Mouse (Mus musculus): ENCODE results near the gene Cfap97d1. TPM values are rescaled to one million over a fixed set of nuclear protein-coding genes. Genes with fewer than 3 reads are reported as not detected.

The Cfap97d1 gene
- total RNA-seq, 2 experiments from 2014 or later, result not detected

DNA sequence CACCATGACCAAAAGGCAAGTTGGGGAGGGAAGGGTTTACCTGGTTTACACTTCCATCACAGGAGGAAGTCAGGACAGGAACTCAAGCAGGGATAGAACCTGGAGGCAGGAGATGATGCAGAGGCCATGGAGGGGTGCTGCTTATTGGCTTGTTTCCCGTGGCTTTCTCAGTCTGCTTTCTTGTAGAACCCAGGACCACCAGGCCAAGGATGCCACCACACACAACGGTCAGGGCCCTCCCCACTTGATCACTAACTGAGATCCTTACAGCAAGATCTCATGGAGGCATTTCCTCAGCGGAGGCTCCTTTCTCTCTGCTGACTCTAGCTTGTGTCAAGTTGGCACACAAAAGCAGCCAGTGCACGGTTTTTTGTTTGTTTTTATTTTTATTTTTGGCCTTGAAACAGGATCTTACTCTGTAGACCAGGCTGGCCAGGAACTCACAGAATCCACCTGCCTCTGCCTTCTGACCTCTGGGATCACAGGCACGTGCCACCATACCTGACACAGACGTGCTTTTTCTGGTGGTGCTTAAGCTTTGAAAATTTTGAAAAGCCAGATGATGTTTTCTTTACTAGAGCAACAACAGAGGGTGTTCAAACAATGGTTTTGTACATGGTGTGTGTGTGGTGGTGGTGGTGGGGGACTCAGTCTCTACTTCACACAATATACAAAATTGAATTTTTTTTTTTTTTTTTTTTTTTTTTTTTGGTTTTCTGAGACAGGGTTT is 44.2 kb downstream of the Cfap97d1 start, which contains the start of gene Mpp3:
TSS of gene Mpp3 (minus strand) at position 375 of the 730 bp plus-strand sequence.
- no peak for DNase-seq
- intact Hi-C loops (cut with DNase I; ENCODE audit: low total_unique reads), result no loop called here

DNA sequence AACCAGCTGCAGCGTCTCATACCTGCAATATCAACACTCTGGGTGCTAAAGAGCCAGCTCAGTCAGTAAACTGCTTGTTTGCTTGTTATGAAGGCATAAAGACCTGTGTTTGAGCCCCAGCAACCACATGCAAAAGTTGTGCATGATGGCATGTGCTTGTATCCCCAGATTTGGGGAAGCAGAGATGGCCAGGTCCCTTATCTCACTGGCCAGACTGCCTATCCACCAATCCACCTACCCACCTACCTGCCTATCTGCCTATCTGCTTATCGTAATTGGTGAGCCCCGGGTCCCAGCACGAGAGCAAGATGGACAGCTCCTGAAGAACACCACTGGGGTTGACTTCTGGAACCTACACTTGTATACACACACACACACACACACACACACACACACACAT is 45.2 kb downstream of the Cfap97d1 start:
- no peak for DNase-seq
- intact Hi-C loops (cut with DNase I; ENCODE audit: low total_unique reads), result no loop called here

DNA sequence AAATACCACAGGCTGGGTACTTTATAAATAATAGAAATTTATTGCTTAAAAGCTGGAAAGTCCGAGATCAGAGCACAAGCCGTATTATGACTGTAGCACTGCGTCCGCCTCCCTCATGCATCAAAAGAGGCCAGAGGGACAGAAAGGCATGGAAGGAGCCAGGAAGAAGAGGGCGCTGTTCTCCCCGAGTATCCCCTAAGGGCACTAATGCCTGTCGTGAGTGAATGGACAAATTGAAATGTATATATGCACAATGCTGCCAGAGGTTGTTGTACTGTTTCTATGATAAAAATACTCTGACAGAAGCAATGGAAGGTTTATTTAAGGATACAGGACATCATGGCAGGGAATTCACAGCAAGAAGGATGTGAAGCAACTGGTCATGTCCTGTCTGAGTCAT is 45.9 kb downstream of the Cfap97d1 start:
- DNase-seq, result no peak
- intact Hi-C loops (cut with DNase I; ENCODE audit: low total_unique reads), result no loop called here

DNA sequence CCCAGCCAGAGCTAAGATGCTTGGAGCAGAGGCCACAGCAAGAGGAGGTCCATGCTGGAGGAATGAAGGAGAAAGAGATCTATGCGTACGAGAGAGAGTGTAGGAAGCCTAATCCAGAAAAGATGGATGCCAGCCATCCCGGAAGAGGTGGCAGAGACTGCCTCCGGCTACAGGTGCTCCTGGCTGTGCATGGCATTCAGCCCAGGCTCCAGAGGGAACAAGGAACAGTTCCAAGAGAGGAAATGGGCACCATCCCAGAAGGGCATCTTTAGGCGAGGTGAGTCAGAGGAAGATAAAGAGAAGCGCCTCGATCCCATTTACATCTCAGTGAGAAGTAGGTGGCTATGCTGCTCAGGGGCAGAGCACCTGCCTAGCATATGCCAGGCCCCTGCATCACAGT is 47.1 kb downstream of the Cfap97d1 start:
- intact Hi-C loops (cut with DNase I; ENCODE audit: low total_unique reads), result no loop called here
- DNase-seq, result no peak

DNA sequence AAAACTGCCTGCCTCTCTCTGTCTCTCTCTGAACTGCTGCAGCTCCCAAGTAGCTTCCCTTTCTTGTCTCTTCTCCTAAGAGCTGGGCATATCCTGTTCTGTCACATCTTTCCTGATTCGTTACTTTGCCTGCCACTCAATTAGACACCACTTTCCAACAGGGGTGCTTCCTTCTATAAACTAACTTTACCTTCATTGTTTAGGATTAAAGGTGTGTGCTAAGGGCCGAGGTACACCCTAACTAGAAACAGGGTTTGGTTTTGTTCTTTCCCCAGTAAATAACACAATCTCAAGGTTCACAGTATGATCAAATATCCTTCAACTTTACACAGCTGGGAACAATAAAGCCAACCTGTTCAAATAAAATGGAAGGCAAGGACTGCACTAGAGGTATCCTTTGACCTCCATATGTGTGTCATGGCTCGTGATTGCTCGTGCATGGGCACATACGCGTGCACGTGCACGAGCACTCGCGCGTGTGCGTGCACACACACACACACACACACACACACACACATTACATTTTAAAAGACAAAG is 49.0 kb downstream of the Cfap97d1 start:
- intact Hi-C loops (cut with DNase I; ENCODE audit: low total_unique reads), result no loop called here
- DNase-seq, result no peak

DNA sequence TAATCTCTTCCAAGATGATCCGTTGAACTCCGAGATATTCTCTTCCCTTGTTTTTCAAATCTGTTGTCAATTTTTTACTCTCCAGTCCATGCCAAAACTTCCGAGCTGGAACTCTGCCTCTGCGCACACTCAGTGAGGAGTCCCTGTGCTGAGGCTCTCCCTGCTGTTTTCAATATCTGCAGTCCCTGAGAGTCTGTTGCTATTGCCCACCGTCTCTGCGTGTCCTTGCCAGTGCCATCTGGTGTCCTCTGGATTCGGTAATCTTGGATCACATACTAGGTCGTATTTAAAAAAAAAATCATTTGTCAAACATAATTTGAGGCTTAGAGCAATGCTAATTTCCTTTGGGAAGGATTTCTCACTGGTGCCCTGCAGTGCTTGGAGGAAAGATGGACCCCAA is 50.8 kb downstream of the Cfap97d1 start:
- no peak for DNase-seq
- intact Hi-C loops (cut with DNase I; ENCODE audit: low total_unique reads), result loop anchor here (5.0 kb wide), 1 partner anchor 48 kb away; the partner anchor contains the start of gene Dusp3

DNA sequence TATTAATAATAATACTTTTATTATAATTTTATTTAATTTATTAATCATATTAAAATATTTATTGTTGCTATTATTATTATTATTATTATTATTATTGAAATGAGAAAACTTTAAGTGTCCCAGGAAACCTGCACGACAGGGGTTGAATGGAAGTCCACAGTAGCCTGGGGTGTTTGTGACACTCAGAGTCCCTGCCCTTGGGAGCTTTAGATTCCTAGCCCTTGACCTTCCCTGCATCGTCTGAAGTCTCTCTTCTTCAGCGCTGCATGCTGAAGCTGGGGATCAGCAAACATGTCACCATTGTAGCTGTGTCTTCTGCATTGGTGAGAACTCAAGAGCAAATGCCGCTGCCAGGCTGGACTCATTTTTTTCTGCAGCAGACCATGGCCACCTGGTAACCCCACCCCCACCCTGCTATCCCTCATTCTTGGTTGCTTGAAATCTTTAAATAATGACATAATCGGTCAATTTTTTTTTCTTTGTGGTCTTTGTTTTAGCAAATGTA is 51.4 kb downstream of the Cfap97d1 start:
- intact Hi-C loops (cut with DNase I; ENCODE audit: low total_unique reads), result loop anchor here (5.0 kb wide), 1 partner anchor 48 kb away; the partner anchor contains the start of gene Dusp3
- DNase-seq, result no peak

DNA sequence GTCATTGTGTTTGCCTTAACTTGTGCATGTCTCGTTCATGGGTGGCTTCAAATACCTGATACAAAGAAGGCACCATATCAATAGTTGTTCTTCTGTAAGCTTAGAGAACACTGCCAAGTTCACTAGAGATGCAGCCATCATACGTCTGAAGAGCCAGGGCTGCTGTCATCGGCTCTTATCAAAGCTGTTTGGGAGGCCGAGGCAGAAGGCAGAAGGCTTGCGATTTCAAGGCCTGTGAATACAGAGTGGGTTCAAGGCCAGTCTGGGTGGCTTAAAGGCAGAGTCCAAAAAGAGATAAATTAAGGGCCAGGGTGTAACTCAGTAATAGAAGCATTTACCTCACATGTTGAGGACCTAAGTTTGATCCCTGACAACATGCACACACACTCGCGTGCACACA is 52.3 kb downstream of the Cfap97d1 start:
- DNase-seq, result no peak
- intact Hi-C loops (cut with DNase I; ENCODE audit: low total_unique reads), result loop anchor here (5.0 kb wide), 1 partner anchor 49 kb away; the partner anchor contains the start of gene Dusp3

DNA sequence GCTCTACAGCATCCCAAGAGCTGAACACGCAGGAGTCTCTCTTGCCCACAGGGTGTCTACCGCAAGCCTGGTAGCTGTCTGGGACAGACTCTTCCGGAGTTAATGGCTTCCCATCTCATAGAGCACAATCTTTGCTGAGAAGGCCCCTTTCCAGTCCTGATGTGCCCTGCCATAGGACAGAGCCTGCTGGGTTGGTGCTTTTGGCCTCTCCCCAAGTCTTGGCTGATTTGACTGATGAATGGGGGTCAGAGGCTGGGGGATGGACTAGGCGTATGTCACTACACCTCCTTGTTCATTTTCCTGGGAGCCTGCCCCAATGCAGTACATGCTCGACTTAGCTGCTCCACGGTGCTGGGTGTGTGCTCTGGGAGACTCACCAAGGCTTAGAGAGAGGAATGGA is 53.7 kb downstream of the Cfap97d1 start:
- DNase-seq, result no peak
- intact Hi-C loops (cut with DNase I; ENCODE audit: low total_unique reads), result loop anchor here (5.0 kb wide), 1 partner anchor 50 kb away; the partner anchor contains the start of gene Dusp3

DNA sequence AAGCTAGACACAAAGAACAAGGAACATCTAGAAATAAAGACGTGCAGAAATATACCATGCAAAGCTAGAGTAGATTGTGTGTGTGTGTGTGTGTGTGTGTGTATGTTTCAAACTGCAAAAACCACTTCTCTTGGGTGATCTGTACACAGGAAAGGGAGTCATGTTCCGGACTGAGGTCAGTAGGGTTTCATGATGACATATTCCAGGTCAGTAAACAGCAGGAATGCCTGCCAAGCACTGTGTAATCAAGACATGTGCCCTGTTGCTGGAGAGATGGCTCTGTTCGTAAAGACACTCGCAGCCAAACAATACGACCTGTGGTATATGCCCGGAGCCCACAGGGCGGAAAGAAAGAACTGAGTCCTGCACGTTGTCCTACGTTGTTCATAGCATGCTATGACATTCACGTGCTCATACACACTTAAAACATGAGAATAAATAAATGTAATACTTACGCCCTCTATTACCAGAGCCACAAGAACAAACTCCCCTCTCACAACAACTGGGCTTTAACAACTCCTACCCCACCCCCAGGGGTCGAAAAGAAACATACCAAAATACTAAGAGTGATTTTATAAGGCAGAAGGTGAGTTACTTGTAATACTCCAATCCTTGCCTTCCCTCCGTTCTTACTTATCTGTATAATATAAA is 55.5 kb downstream of the Cfap97d1 start:
- intact Hi-C loops (cut with DNase I; ENCODE audit: low total_unique reads), result loop anchor here (5.0 kb wide), 1 partner anchor 52 kb away; the partner anchor contains the start of gene Dusp3
- DNase-seq, result no peak

DNA sequence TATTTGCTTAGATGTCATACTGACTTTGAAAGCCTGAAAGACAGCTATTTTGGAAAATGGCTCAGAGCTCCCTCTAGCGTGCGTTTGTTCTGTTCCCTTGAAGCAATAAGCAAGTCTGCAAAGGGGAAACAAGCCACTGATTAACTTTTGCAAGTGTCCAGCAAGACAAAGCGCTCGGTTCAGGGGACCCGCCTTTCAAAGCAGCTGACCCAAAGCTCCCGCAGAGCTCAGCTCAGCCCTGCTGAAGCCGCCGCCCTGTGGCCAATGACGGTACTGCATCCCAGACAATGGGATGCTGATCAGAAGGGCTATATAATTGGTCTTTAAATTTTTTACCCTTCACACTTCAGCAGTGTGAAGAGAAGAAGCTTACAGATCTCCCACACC is 56.1 kb downstream of the Cfap97d1 start:
- intact Hi-C loops (cut with DNase I; ENCODE audit: low total_unique reads), result no loop called here
- peak; percentile 90 for DNase-seq

DNA sequence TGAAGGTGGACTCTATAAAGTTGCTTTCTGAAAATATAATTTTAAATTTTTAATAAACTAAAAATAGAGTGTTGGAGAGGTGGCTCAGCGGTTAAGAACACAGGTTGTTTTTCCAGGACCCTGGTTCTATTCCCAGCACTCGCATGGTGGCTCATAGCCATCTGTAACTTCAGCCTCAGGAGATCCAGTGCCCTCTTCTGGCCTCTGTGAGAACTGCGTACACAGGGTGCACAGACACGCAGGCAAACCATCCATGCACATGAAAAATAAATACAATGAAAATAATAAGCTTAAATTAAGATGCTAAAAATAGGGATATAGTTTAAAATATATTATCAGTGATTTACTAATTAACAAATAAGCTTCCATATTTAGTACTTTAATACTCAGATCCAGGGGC is 56.6 kb downstream of the Cfap97d1 start:
- DNase-seq, result no peak
- intact Hi-C loops (cut with DNase I; ENCODE audit: low total_unique reads), result no loop called here

DNA sequence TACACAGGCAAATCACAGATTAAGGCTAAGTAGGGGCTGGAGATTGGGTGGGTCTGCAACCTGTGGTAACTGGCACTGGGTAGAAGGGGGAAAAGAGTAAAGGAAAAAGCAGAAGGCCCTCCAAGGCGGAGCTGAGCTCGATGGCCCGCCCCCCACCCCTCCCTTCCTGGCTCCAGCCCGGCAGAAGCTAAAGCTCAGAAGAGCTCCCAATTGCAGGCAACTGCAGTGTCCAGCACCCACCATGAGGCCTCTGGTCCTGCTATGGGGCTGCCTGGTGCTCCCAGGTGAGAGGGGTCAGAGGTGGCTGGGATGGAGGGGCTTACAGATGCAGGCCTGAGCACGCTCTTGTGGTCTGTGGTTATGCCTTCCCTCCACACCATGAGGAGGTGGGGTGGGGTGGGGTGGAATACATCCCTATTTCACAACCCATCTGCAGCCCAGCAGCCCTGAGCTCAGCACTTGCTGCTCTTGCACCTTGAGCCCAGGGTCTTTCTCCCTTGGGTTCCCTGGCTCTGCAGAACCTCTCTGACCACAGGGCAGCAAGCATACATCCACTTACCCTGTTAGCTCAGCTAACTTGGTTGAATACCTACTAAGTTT is 57.4 kb downstream of the Cfap97d1 start, which contains the start of gene Cd300lg:
TSS of gene Cd300lg (plus strand) at position 160 of the 600 bp plus-strand sequence.
- intact Hi-C loops (cut with DNase I; ENCODE audit: low total_unique reads), result no loop called here

More for the DNA sequence above, 57.4 kb downstream of the Cfap97d1 start, which contains the start of gene Cd300lg:
- no peak for DNase-seq

Other genes with a start within 250 kb of the Cfap97d1 start
- 1 to 10 TPM; 4.1 to 4.9 TPM for gene Etv4, start 198.9 kb upstream of the Cfap97d1 start, total RNA-seq (2021)
- gene Meox1, start 89.9 kb upstream of the Cfap97d1 start, total RNA-seq (2021), result 10 to 100 TPM in 1 of 2 experiments, 1 to 10 TPM in 1; 8.6 to 10.8 TPM
- not detected for gene Sost, start 17.3 kb upstream of the Cfap97d1 start, total RNA-seq (2021)
- 100 to 1,000 TPM; 140 to 151 TPM for gene Dusp3, start 2.7 kb downstream of the Cfap97d1 start, total RNA-seq (2021)
- gene Mpp3, start 44.2 kb downstream of the Cfap97d1 start, total RNA-seq (2021), result 10 to 100 TPM; 40.6 to 47.1 TPM
- 10 to 100 TPM; 20.2 to 28.6 TPM for gene Cd300lg, start 57.2 kb downstream of the Cfap97d1 start, total RNA-seq (2021)
- 1 to 10 TPM in 1 of 2 experiments, under 1 TPM in 1; 0.92 to 1.6 TPM for gene Mpp2, start 104.2 kb downstream of the Cfap97d1 start, total RNA-seq (2021)
- not detected for gene Ppy, start 117.0 kb downstream of the Cfap97d1 start, total RNA-seq (2021)
- gene Pyy, start 123.6 kb downstream of the Cfap97d1 start, total RNA-seq (2021), result not detected
- gene Nags, start 161.2 kb downstream of the Cfap97d1 start, total RNA-seq (2021), result not detected
- 10 to 100 TPM; 15.1 to 16.5 TPM for gene Tmem101, start 172.1 kb downstream of the Cfap97d1 start, total RNA-seq (2021)
- 10 to 100 TPM; 69.9 to 76.0 TPM for gene Lsm12, start 201.0 kb downstream of the Cfap97d1 start, total RNA-seq (2021)
- 10 to 100 TPM; 36.1 to 36.2 TPM for gene G6pc3, start 205.3 kb downstream of the Cfap97d1 start, total RNA-seq (2021)
- 10 to 100 TPM; 59.5 to 65.6 TPM for gene Hdac5, start 245.9 kb downstream of the Cfap97d1 start, total RNA-seq (2021)